Comparison of ENCODE assay signal across 8 mouse cellular contexts in genomic region chr14:77036226-77037046, GRCm38 (mm10). TPM values are rescaled to one million over a fixed set of nuclear protein-coding genes. Genes with fewer than 3 reads are reported as not detected.
DNase-seq lines count a peak whose midpoint lies in the region; ATAC-seq and TF ChIP-seq lines count a peak whose summit lies in the region.

Ccdc122 (plus strand) TSS chr14:77036772.
Lacc1 (minus strand) TSS chr14:77036904.

- peak; percentile 58 to 65 for DNase-seq in gastrocnemius, adult 8-10 months (ENCODE audit: low spot score in 2 of 2)
- DNase-seq in hindbrain, postnatal 0 days (ENCODE audit: low spot score), result peak; percentile 71
- DNase-seq in left cerebral cortex, postnatal 14 days (ENCODE audit: low spot score in 2 of 2), result peak; percentile 50 to 70
- DNase-seq in right cerebral cortex, postnatal 10 days (ENCODE audit: low spot score in 2 of 2), result peak; percentile 51 to 69
- peak; percentile 89 for DNase-seq in urinary bladder, postnatal 14 days (ENCODE audit: low spot score)

- peak within 1 kb of the TSS; percentile 77 for H3K4me2 ChIP-seq in hindbrain, postnatal 0 days (ENCODE audit: low read depth, low read length)

- H3K4me3 ChIP-seq in hindbrain, postnatal 0 days (ENCODE audit: low read length), result peak within 1 kb of the TSS; percentile 58

- WGBS in hindbrain, postnatal 0 days, result 1% methylated on average over 70 of the region's 86 CpGs

- TF ChIP-seq CTCF in hindbrain, postnatal 0 days (IDR thresholded peaks at IDR 0.05; ENCODE audit: low read depth), result peak; percentile 43

- intact Hi-C loops in left cerebral cortex, postnatal 14 days (cut with DNase I), result no loop called here

- H3K9me3 ChIP-seq in hindbrain, postnatal 0 days (ENCODE audit: low read length), result no peaks in the 10 kb centered on the region

- peak within 1 kb of the TSS; percentile 59 for H3K9ac ChIP-seq in hindbrain, postnatal 0 days (replicated peaks; ENCODE audit: low read length)

- no peaks in the 10 kb centered on the region for H3K27me3 ChIP-seq in hindbrain, postnatal 0 days (ENCODE audit: insufficient read depth, low read length)

- H3K4me1 ChIP-seq in hindbrain, postnatal 0 days (ENCODE audit: insufficient read depth, low read length), result no peaks in the 10 kb centered on the region

- ATAC-seq in activated CD4-positive, CD25-positive, alpha-beta regulatory T cell, adult 4 months, result peak; percentile 93
- ATAC-seq in common myeloid progenitor, adult 5-6 weeks (replicated peaks; ENCODE audit: low read depth, poor library complexity, severe bottlenecking), result peak; percentile 73
- ATAC-seq in hindbrain, postnatal 0 days, result peak; percentile 83
- peak; percentile 85 for ATAC-seq in megakaryocyte progenitor cell, adult 5-6 weeks (replicated peaks; ENCODE audit: poor library complexity)

- H3K36me3 ChIP-seq in hindbrain, postnatal 0 days (ENCODE audit: insufficient read depth, low read length), result no peaks in the 10 kb centered on the region

- H3K27ac ChIP-seq in hindbrain, postnatal 0 days, result no peak within 1 kb of the TSS

RNA-seq across cellular contexts. Expression of gene Ccdc122, which starts in this region (rescaled TPM):
- 1 to 10 TPM; 2.7 to 2.8 TPM for polyA plus RNA-seq in activated CD4-positive, CD25-positive, alpha-beta regulatory T cell, adult 4 months (2017; shearing (Covaris generic))
- 19.4 and 26.2 TPM in 2 replicates for total RNA-seq in common myeloid progenitor, adult 5-6 weeks (2017)
- total RNA-seq in gastrocnemius, adult 8-10 months (2022), result 1 to 10 TPM; 1.0 to 2.2 (median 1.3) TPM
- 1.7 and 3.5 TPM in 2 replicates for total RNA-seq in hindbrain, postnatal 0 days (2014; rRNA removed)
- polyA plus RNA-seq in hindbrain, postnatal 0 days (2015; fragmentation: Nextera tagmentation; extraction: Ambion mirVana), result 2.6 and 2.8 TPM in 2 replicates
- under 1 TPM; 0.68 to 0.78 TPM for total RNA-seq in left cerebral cortex, postnatal 14 days (2021)
- 14.8 and 15.3 TPM in 2 replicates for total RNA-seq in megakaryocyte progenitor cell, adult 5-6 weeks (2015)
- total RNA-seq in megakaryocyte progenitor cell, adult 5-6 weeks (2017), result 12.1 and 19.2 TPM in 2 replicates

RNA-seq across cellular contexts. Expression of gene Lacc1, which starts in this region (rescaled TPM):
- not detected for polyA plus RNA-seq in activated CD4-positive, CD25-positive, alpha-beta regulatory T cell, adult 4 months (2017; shearing (Covaris generic))
- 8.4 and 10.0 TPM in 2 replicates for total RNA-seq in common myeloid progenitor, adult 5-6 weeks (2017)
- total RNA-seq in gastrocnemius, adult 8-10 months (2022), result 1 to 10 TPM in 1 of 4 experiments, under 1 TPM in 3; 0.17 to 1.3 (median 0.57) TPM
- total RNA-seq in hindbrain, postnatal 0 days (2014; rRNA removed), result 1.5 and 3.6 TPM in 2 replicates
- 3.2 and 3.4 TPM in 2 replicates for polyA plus RNA-seq in hindbrain, postnatal 0 days (2015; fragmentation: Nextera tagmentation; extraction: Ambion mirVana)
- 1 to 10 TPM; 3.1 to 4.7 TPM for total RNA-seq in left cerebral cortex, postnatal 14 days (2021)
- 16.8 and 17.1 TPM in 2 replicates for total RNA-seq in megakaryocyte progenitor cell, adult 5-6 weeks (2015)
- total RNA-seq in megakaryocyte progenitor cell, adult 5-6 weeks (2017), result 7.4 and 11.0 TPM in 2 replicates
